Mouse (Mus musculus) spleen, postnatal 10 days (tissue): ENCODE measurements at regions not wholly inside any gene's neighbourhood (a gene's known extent, or its start where the extent isn't known, plus 50 kb on each side); places are given as distances from the start of the nearest gene placed in this dataset.

Experiments
- DNase-seq, 2 experiments: peaks; one replicate each; pipeline ENCODE4 v3.0.0; 2021 to 2022; ENCODE audit warnings: low spot score in 2 of 2

GRCm38 (mm10) chr4:84222057-84222717, 452.9 kb downstream of the Bnc2 start:
- no peak for DNase-seq

DNA sequence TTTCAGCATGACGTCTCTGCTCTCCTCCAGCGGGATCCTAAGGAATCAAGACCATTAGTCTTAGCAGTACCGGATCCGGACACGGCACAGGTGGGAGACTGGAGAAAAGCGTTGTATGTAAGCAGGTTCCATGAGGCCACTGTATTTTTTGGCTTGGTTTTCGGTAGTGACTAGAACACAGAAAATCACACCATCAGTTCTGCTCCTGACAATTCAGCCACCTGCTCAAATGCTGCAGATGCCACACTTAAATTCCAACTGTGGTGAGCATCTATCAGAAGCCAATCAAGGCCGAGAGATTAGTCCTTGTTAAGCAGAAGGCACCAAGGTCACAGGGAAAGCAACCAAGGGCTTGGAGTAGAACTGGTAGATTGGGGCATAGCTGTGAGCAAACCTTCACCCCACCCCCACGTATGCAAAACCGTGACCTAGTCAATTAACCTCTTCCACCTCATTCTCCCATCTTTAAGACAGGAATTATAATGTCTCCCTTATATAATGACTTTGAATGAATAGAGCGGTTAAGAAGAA, 452.2 kb downstream of the Bnc2 start:
- DNase-seq = no peak

GRCm38 (mm10) chr4:84224556-84224955, 450.5 kb downstream of the Bnc2 start:
- DNase-seq = no peak
